Mouse (Mus musculus) neutrophil, adult 5-6 weeks (primary cell): ENCODE results near the gene Abracl. TPM values are rescaled to one million over a fixed set of nuclear protein-coding genes. Genes with fewer than 3 reads are reported as not detected.
A peak's percentile ranks its signal among the peaks of the same experiment; 100 is the strongest.

Source experiments
- ATAC-seq: fragments of 151-379, 151-347 bp; 2 replicates; pipeline ENCODE4 v1.8.0; 2017; ENCODE audit warnings: mild to moderate bottlenecking, moderate TSS enrichment; ENCODE audit not compliant: insufficient number of reproducible peaks, poor library complexity, low FRiP score, severe bottlenecking; ENCODE audit errors: extremely low read depth
- total RNA-seq: library from RNA; stranded (forward); fragments of 200-1000 nt; gene quantifications from 2 replicates; pipeline ENCODE4 v1.2.3, GENCODE M21; 2017

Gene Abracl
- total RNA-seq, result 87.3 and 118 TPM in 2 replicates

GRCm38 (mm10) chr10:18022741-18023347, at the start of gene Abracl:
Gene Abracl, minus strand, starts transcription at chr10:18023288.
- peak; percentile 92 for ATAC-seq

- no peak for ATAC-seq
These were observed 49.8 kb upstream of the Abracl start for GRCm38 (mm10) chr10:18072871-18073270.

GRCm38 (mm10) chr10:18070616-18071015, 47.5 kb upstream of the Abracl start:
- ATAC-seq, result peak; percentile 48; the same call in 1 of the 2 replicates

GRCm38 (mm10) chr10:18070144-18070543, 47.1 kb upstream of the Abracl start:
- no peak for ATAC-seq

- ATAC-seq, result no peak
These were observed 46.5 kb upstream of the Abracl start for GRCm38 (mm10) chr10:18069576-18069975.

GRCm38 (mm10) chr10:18068880-18069279, 45.8 kb upstream of the Abracl start:
- no peak for ATAC-seq

GRCm38 (mm10) chr10:18067761-18068446, 44.8 kb upstream of the Abracl start:
- no peak for ATAC-seq

- no peak for ATAC-seq
These were observed 42.9 kb upstream of the Abracl start for GRCm38 (mm10) chr10:18066031-18066439.

- ATAC-seq, result no peak
These were observed 41.6 kb upstream of the Abracl start for GRCm38 (mm10) chr10:18064606-18065228.

- no peak for ATAC-seq
These were observed 38.4 kb upstream of the Abracl start for GRCm38 (mm10) chr10:18061533-18061932.

- no peak for ATAC-seq
These were observed 37.7 kb upstream of the Abracl start for GRCm38 (mm10) chr10:18060778-18061177.

GRCm38 (mm10) chr10:18059807-18060206, 36.7 kb upstream of the Abracl start:
- ATAC-seq, result no peak

GRCm38 (mm10) chr10:18058681-18059338, 35.7 kb upstream of the Abracl start:
- ATAC-seq, result no peak

GRCm38 (mm10) chr10:18056391-18056745, 33.3 kb upstream of the Abracl start:
- ATAC-seq, result no peak

- no peak for ATAC-seq
These were observed 32.8 kb upstream of the Abracl start, which contains the start of gene Reps1 for GRCm38 (mm10) chr10:18055696-18056390. Gene Reps1, plus strand, starts transcription at chr10:18055861.

- peak; percentile 91 for ATAC-seq
These were observed 32.1 kb upstream of the Abracl start for GRCm38 (mm10) chr10:18055009-18055695.

GRCm38 (mm10) chr10:18047380-18048146, 24.5 kb upstream of the Abracl start:
- ATAC-seq, result no peak

GRCm38 (mm10) chr10:18046380-18046779, 23.3 kb upstream of the Abracl start:
- no peak for ATAC-seq
